Mouse (Mus musculus): ENCODE measurements around the gene Sbds.

Gene Sbds

GRCm38 (mm10) chr5:130207299-130207698, 48.0 kb downstream of the Sbds start:
- in situ Hi-C loops (cut with MboI; ENCODE audit: low pct_unique_long_range_greater_than_20kb in 1 of 2, low sequenced_read_pairs in 2 of 2, unreplicated experiment in 1 of 2), result no loop called here

- in situ Hi-C loops (cut with MboI; ENCODE audit: low pct_unique_long_range_greater_than_20kb in 1 of 2, low sequenced_read_pairs in 2 of 2, unreplicated experiment in 1 of 2), result no loop called here
Measured at GRCm38 (mm10) chr5:130205441-130206023, 49.8 kb downstream of the Sbds start.

- in situ Hi-C loops (cut with MboI; ENCODE audit: low pct_unique_long_range_greater_than_20kb in 1 of 2, low sequenced_read_pairs in 2 of 2, unreplicated experiment in 1 of 2), result no loop called here
Measured at GRCm38 (mm10) chr5:130204560-130204959, 50.8 kb downstream of the Sbds start.

GRCm38 (mm10) chr5:130203948-130204347, 51.4 kb downstream of the Sbds start:
- in situ Hi-C loops (cut with MboI; ENCODE audit: low pct_unique_long_range_greater_than_20kb in 1 of 2, low sequenced_read_pairs in 2 of 2, unreplicated experiment in 1 of 2), result no loop called here

- in situ Hi-C loops (cut with MboI; ENCODE audit: low pct_unique_long_range_greater_than_20kb in 1 of 2, low sequenced_read_pairs in 2 of 2, unreplicated experiment in 1 of 2), result no loop called here
Measured at GRCm38 (mm10) chr5:130200233-130201029, 54.9 kb downstream of the Sbds start.

- in situ Hi-C loops (cut with MboI; ENCODE audit: low pct_unique_long_range_greater_than_20kb in 1 of 2, low sequenced_read_pairs in 2 of 2, unreplicated experiment in 1 of 2), result no loop called here
Measured at GRCm38 (mm10) chr5:130197981-130198380, 57.3 kb downstream of the Sbds start.

- in situ Hi-C loops (cut with MboI; ENCODE audit: low pct_unique_long_range_greater_than_20kb in 1 of 2, low sequenced_read_pairs in 2 of 2, unreplicated experiment in 1 of 2), result no loop called here
Measured at GRCm38 (mm10) chr5:130197454-130197853, 57.9 kb downstream of the Sbds start.

GRCm38 (mm10) chr5:130196307-130196706, 59.0 kb downstream of the Sbds start:
- in situ Hi-C loops (cut with MboI; ENCODE audit: low pct_unique_long_range_greater_than_20kb in 1 of 2, low sequenced_read_pairs in 2 of 2, unreplicated experiment in 1 of 2), result no loop called here
